Mouse (Mus musculus): Measurements from ENCODE around the gene Gm20388. TPM values are rescaled to one million over a fixed set of nuclear protein-coding genes. Genes with fewer than 3 reads are reported as not detected.
"Not testable (repeated sequence)": the region's sequence is repeated elsewhere in the genome, so short reads cannot be mapped to it uniquely, and the experiment has no call there.

Gm20388 gene
- polyA plus RNA-seq, 1 experiment, result 0.36 TPM

- no peaks in the 10 kb centered on the region for H3K27me3 ChIP-seq (ENCODE audit: control insufficient read depth)
- H3K36me3 ChIP-seq (ENCODE audit: control insufficient read depth), result peaks cover 30% of the 10 kb centered on the region
- peaks cover 56% of the 10 kb centered on the region for H3K4me1 ChIP-seq (ENCODE audit: control insufficient read depth)
- H3K4me3 ChIP-seq (replicated peaks), result peak within 1 kb of the TSS; percentile 98
- H3K9me3 ChIP-seq (ENCODE audit: control insufficient read depth, low read length), result no peaks in the 10 kb centered on the region
- TF ChIP-seq TAL1 (IDR thresholded peaks at IDR 0.05; ENCODE audit: low read length) (no peak), GATA1 (IDR thresholded peaks at IDR 0.05; ENCODE audit: low read length) (no peak)
Observed at GRCm38 (mm10) chr8:123042158-123042973, 3131.7 kb downstream of the Gm20388 start, which contains the start of gene Ankrd11. TSS of gene Ankrd11 (minus strand) at chr8:123042277.

DNA sequence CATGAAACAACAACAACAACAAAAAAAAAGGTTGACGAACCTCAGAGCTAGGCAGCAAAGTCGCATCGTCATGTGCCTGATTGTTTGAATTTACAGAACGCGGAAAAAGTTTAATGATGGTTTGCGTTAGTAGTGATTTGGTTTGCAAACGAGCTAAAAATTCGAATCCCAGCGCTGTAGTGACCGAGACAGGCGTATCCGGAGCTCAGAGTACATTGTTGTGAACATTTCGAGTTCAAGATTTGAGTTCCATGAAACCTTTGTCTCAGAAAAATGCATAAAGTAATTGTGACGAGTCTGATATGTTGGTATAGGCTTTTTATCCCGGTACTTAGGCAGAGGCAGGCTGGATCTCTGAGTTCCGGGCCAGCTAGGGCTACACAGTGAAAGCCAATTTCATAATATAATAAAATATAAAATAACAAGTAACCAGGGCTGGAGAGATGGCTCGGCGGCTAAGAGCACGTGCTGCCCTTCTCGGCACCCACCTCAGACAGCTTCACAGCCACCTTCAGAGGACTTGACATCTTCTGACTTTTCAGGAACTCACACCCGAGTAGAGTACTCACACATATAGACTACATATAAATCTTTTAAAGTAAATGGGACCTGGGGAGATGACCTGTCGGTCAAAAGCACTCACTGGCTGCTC, 3132.5 kb downstream of the Gm20388 start:
- H3K4me1 ChIP-seq (ENCODE audit: control insufficient read depth), result peaks cover 49% of the 10 kb centered on the region
- no peaks in the 10 kb centered on the region for H3K9me3 ChIP-seq (ENCODE audit: control insufficient read depth, low read length)

GRCm38 (mm10) chr8:123043941-123044340, 3133.3 kb downstream of the Gm20388 start:
- Histone ChIP-seq H3K9me3 (ENCODE audit: control insufficient read depth, low read length) (no peaks in the 10 kb centered on the region), H3K27me3 (ENCODE audit: control insufficient read depth) (no peaks in the 10 kb centered on the region), H3K36me3 (ENCODE audit: control insufficient read depth) (peaks cover 34% of the 10 kb centered on the region), H3K4me3 (replicated peaks) (peak overlapping the region; percentile 98), H3K4me1 (ENCODE audit: control insufficient read depth) (peaks cover 45% of the 10 kb centered on the region)
- TF ChIP-seq TAL1 (IDR thresholded peaks at IDR 0.05; ENCODE audit: low read length) (no peak), GATA1 (IDR thresholded peaks at IDR 0.05; ENCODE audit: low read length) (no peak)

More for the DNA sequence above, 3132.5 kb downstream of the Gm20388 start:
- no peaks in the 10 kb centered on the region for H3K27me3 ChIP-seq (ENCODE audit: control insufficient read depth)
- H3K4me3 ChIP-seq (replicated peaks), result peak overlapping the region; percentile 98
- peaks cover 34% of the 10 kb centered on the region for H3K36me3 ChIP-seq (ENCODE audit: control insufficient read depth)
- TF ChIP-seq GATA1 (IDR thresholded peaks at IDR 0.05; ENCODE audit: low read length) (no peak), TAL1 (IDR thresholded peaks at IDR 0.05; ENCODE audit: low read length) (no peak)

- H3K36me3 ChIP-seq (ENCODE audit: control insufficient read depth), result peaks cover 31% of the 10 kb centered on the region
- H3K4me3 ChIP-seq (replicated peaks); H3K9me3 ChIP-seq (ENCODE audit: control insufficient read depth, low read length); H3K27me3 ChIP-seq (ENCODE audit: control insufficient read depth): not testable (repeated sequence)
- peaks cover 36% of the 10 kb centered on the region for H3K4me1 ChIP-seq (ENCODE audit: control insufficient read depth)
Observed at GRCm38 (mm10) chr8:123044743-123045425, 3134.2 kb downstream of the Gm20388 start.

GRCm38 (mm10) chr8:123046706-123047105, 3136.1 kb downstream of the Gm20388 start:
- Histone ChIP-seq H3K4me3 (replicated peaks) (no peak overlapping the region), H3K36me3 (ENCODE audit: control insufficient read depth) (peaks cover 31% of the 10 kb centered on the region), H3K4me1 (ENCODE audit: control insufficient read depth) (peaks cover 24% of the 10 kb centered on the region), H3K9me3 (ENCODE audit: control insufficient read depth, low read length) (no peaks in the 10 kb centered on the region), H3K27me3 (ENCODE audit: control insufficient read depth) (no peaks in the 10 kb centered on the region)
- TF ChIP-seq GATA1 (IDR thresholded peaks at IDR 0.05; ENCODE audit: low read length) (no peak), TAL1 (IDR thresholded peaks at IDR 0.05; ENCODE audit: low read length) (no peak)

GRCm38 (mm10) chr8:123047827-123048226, 3137.2 kb downstream of the Gm20388 start:
- TF ChIP-seq GATA1 (IDR thresholded peaks at IDR 0.05; ENCODE audit: low read length) (no peak), TAL1 (IDR thresholded peaks at IDR 0.05; ENCODE audit: low read length) (no peak)
- Histone ChIP-seq H3K36me3 (ENCODE audit: control insufficient read depth) (peaks cover 31% of the 10 kb centered on the region), H3K4me1 (ENCODE audit: control insufficient read depth) (peaks cover 24% of the 10 kb centered on the region), H3K9me3 (ENCODE audit: control insufficient read depth, low read length) (no peaks in the 10 kb centered on the region), H3K27me3 (ENCODE audit: control insufficient read depth) (no peaks in the 10 kb centered on the region), H3K4me3 (replicated peaks) (no peak overlapping the region)

- TF ChIP-seq GATA1 (IDR thresholded peaks at IDR 0.05; ENCODE audit: low read length) (no peak), TAL1 (IDR thresholded peaks at IDR 0.05; ENCODE audit: low read length) (no peak)
- H3K4me3 ChIP-seq (replicated peaks), result no peak overlapping the region
Observed at GRCm38 (mm10) chr8:123048402-123048801, 3137.8 kb downstream of the Gm20388 start.

DNA sequence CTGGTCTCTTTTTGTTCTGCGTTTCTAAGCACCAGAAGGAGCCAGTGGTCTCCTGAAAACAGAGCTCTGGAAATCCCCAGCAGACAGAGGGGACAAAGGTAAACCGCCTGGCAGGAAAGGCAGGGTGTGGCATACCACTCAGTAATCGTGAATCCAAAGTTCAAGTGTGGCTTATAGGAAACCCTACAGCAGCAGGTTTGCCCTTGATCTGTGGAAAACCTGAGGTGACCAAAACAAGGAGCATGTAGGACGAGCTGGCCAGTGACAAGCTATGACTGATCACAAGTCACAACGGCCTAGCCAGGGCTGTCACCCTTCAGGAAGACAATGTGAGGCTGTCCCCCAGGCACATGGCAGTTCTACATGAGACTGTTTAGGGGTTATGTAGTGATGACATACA, 3140.8 kb downstream of the Gm20388 start:
- H3K36me3 ChIP-seq (ENCODE audit: control insufficient read depth), result peaks cover 8% of the 10 kb centered on the region
- TF ChIP-seq GATA1 (IDR thresholded peaks at IDR 0.05; ENCODE audit: low read length) (no peak), TAL1 (IDR thresholded peaks at IDR 0.05; ENCODE audit: low read length) (no peak)
- H3K4me1 ChIP-seq (ENCODE audit: control insufficient read depth), result peaks cover 2% of the 10 kb centered on the region; the same call in 1 of the 2 replicates
- H3K9me3 ChIP-seq (ENCODE audit: control insufficient read depth, low read length), result no peaks in the 10 kb centered on the region
- H3K27me3 ChIP-seq (ENCODE audit: control insufficient read depth), result no peaks in the 10 kb centered on the region
- no peak overlapping the region for H3K4me3 ChIP-seq (replicated peaks)

More at GRCm38 (mm10) chr8:123048402-123048801, 3137.8 kb downstream of the Gm20388 start:
- H3K27me3 ChIP-seq (ENCODE audit: control insufficient read depth), result no peaks in the 10 kb centered on the region
- peaks cover 20% of the 10 kb centered on the region for H3K4me1 ChIP-seq (ENCODE audit: control insufficient read depth)
- H3K36me3 ChIP-seq (ENCODE audit: control insufficient read depth), result peaks cover 31% of the 10 kb centered on the region
- no peaks in the 10 kb centered on the region for H3K9me3 ChIP-seq (ENCODE audit: control insufficient read depth, low read length)

DNA sequence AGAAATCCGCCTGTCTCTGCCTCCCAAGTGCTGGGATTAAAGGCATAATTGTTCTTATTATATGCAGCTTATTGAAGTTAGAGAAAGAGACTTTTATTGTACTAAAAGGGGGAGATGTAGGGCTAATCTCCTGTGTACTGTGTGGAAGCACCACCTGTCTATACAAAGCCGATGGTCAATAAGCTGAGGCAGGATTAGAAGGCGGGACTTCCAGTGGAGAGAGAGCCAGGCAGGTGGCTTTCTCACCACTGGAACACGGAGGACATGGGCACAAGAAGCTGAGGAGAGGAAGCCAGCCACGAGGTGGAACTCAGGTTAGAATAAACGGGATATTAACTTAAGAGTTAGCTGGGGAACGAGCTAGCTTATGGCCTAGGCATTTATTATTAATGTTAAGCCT, 3152.1 kb downstream of the Gm20388 start, which contains the start of gene Spg7:
TSS of gene Spg7 (plus strand) at position 222 of the 400 bp plus-strand sequence.
- TF ChIP-seq TAL1 (IDR thresholded peaks at IDR 0.05; ENCODE audit: low read length) (no peak), GATA1 (IDR thresholded peaks at IDR 0.05; ENCODE audit: low read length) (no peak)
- Histone ChIP-seq H3K27me3 (ENCODE audit: control insufficient read depth) (no peaks in the 10 kb centered on the region), H3K9me3 (ENCODE audit: control insufficient read depth, low read length) (0 out of 2 replicates have a peak, but pooled peaks cover 2% of the 10 kb centered on the region), H3K36me3 (ENCODE audit: control insufficient read depth) (peaks cover 18% of the 10 kb centered on the region), H3K4me1 (ENCODE audit: control insufficient read depth) (peaks cover 40% of the 10 kb centered on the region), H3K4me3 (replicated peaks) (no peak within 1 kb of the TSS)

Measured in erythroblast, embryonic 14.5 days (primary cell).